Mouse (Mus musculus) central nervous system, embryonic 14 days (tissue): ENCODE data around the gene Rabgap1. TPM values are rescaled to one million over a fixed set of nuclear protein-coding genes. Genes with fewer than 3 reads are reported as not detected.

Experiments used
- polyA plus RNA-seq: library from polyadenylated mRNA; depleted of rRNA; stranded (reverse); fragments of >200 nt; gene quantifications from 2 replicates; pipeline ENCODE4 v1.2.3, GENCODE M21; 2012; rRNA removed

Rabgap1 gene
- 52.1 and 57.3 TPM in 2 replicates for polyA plus RNA-seq

DNA sequence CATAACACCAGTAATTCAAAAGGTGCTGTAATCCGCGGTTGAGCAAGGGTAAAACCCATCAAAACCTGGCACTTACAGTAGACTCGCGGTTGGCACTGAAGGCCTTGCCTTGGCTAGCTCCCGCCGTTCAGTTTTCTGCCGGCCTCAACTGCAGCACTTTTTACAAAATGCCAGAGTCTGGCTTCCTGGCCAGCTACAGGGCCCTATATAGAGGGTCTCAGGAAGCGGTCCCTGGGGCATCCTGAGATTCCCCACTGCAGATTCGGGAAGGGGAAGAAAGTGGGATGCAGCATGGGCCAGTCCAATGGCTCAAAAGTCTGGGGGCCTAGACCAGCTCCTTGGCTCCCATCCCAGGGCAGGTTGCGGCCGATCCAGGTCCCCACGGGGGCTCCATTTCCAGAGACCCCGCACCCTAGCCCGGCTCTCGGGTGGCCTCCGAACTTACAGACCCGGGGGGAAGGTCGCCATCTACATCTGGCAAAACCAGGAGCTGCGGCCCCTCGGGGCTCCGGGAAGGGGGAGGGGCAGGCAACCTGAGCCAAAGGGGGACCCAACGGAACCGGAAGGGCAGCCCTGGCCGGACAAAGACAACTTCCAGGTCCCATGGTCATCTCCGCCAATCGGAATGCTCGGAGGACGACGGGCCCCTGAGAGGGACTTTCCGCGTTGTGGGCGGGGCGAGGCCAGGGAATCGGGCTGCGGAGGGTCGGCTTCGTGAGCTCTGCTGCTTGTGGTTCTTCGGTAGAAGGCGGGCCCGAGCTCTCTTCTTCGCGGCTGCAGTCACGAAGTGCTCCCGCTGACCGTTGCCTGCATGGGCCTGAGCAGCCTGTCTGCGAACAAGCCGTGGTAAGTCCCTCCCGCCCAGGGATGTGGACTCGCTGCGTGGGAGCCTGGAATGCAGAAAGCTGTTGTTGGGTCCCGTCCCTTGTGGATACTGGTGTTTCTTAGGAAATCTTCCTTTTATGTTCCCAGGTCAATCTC, at the start of gene Rabgap1, which contains the start of the genes Zbtb26 and Zbtb6:
Gene Rabgap1 (plus strand): TSS at position 669 of the 981 bp plus-strand sequence.
Gene Zbtb26 (minus strand): TSS at position 525 of the 981 bp plus-strand sequence.
Gene Zbtb6 (minus strand): TSS at position 561 of the 981 bp plus-strand sequence.

DNA sequence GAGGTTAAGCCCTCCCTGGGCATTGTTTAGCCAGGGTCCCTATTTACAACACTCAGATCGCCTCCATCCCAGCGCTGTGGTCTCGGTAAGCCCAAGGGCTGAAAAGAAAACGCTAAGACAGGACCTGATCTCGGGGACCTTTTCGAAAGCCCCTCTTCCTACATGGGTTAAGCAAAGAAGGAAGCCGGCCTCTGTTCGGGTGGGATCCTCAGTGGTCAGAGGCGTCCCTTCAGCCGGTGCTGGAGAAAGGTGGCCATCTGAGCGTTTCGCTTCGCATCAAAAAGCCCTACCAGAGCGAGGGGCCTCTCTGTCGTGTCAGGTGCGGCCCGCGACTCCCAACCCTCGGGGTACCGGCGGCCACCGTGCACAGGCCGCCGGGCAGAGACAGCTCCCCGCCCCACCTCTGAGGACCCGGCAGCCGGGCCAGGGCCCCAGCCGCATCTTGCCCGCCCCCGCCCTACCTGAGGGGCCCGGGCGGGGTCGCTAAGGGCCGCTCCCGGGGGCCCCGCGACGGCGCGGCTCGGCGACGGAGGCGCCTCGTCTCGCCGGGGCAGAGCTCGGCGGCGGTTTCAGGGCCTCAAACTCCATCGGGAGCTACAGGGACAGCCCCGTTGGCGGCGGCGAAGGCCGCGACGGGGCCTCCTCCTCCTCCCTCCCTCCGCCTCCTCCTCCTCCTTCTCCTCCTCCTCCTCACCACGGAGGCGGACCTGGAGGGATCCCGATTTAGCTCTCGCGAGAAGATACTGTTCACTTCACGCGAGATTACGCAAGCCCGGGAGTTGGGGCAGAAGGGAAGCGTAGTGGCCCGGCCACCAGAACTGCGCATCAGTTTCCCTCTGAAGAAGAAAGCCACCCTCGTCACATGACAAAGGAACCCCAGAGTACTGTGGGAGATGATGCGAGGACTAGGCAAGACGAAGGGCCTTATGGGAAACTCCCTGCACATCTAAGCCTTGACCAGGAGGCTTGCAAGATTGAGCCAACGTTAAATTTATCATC, 20.5 kb upstream of the Rabgap1 start, which contains the start of gene Rc3h2:
Gene Rc3h2 (minus strand): TSS at position 598 of the 999 bp plus-strand sequence.

DNA sequence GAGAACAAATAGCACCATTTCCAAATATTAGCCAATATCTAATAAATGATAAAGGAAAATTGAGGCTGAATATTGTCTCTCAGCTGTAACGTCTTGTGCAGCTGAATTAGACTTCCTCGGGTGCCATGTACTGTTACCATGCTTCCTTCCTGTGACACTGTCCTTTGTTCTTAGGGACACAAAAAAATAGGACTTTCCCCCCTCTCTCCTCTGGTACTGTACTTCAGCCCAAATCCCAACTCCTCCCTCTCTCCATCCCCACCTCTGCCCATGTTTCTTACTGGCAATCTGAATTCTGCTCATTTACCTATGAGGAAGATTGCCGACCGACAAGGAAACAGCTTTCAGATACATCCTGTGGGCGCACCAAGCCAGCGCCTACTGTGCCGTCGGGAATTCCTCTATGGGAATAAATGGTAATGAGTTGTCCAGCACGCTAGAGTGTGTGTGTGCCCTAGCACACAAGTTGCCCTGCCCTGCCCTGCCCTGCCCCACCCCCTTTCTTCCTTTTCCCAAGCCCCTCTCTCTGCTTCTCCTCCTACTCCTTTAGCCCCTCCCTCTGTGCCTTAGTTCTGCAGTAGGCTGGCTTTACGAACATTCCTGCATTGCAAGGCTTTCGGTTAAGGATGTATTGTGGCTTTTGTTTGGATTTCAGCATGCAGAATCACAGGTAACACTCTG, 73.1 kb downstream of the Rabgap1 start, which contains the start of gene Gpr21:
Gene Gpr21 (plus strand): TSS at position 303 of the 681 bp plus-strand sequence.

Other genes starting within 250 kb of the Rabgap1 start
- not detected in 2 replicates for gene Olfr366, start 231.7 kb upstream of the Rabgap1 start, polyA plus RNA-seq
- not detected in 2 replicates for gene Olfr368, start 116.8 kb upstream of the Rabgap1 start, polyA plus RNA-seq
- 45.9 and 52.9 TPM in 2 replicates for gene Pdcl, start 83.9 kb upstream of the Rabgap1 start, polyA plus RNA-seq
- gene Rc3h2, start 20.4 kb upstream of the Rabgap1 start, polyA plus RNA-seq = 24.4 and 26.7 TPM in 2 replicates
- gene Zbtb26, start 144 bp upstream of the Rabgap1 start, polyA plus RNA-seq = 10.1 and 10.4 TPM in 2 replicates
- gene Zbtb6, start 108 bp upstream of the Rabgap1 start, polyA plus RNA-seq = 12.5 and 14.4 TPM in 2 replicates
- 7.0 and 8.0 TPM in 2 replicates for gene Gpr21, start 73.1 kb downstream of the Rabgap1 start, polyA plus RNA-seq